Mouse (Mus musculus) megakaryocyte, embryonic 14.5 days (primary cell): ENCODE data around the gene Prkar2b.

ENCODE experiments used
- FLI1 ChIP-seq: IDR thresholded peaks from 2 replicates; pipeline ENCODE4 v1.6.1; 2012; ENCODE audit warnings: low read length, inconsistent platforms, mixed read lengths
- GATA1 ChIP-seq: IDR thresholded peaks from 3 replicates; pipeline ENCODE4 v1.6.1; 2012; ENCODE audit warnings: mixed read lengths, low read length, inconsistent platforms, borderline replicate concordance

DNA sequence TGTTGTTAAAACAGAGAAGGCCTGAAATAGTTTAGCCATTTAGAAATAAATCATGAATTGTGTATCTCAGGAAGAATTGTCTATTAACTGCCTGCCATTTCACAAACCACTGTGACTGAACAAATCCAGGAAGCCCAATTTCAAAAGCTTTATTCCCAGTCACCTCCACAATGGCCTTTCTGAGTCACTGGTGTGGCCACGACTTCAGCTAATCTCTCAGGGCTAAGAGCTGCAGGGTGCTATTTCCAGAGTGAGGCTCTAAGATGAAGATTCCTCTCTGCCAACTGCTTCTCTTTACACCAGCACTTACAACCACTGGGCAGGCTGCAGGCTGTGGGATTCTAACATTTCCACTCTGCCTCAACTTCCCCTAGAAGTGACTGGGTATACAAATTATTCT lies 92.0 kb downstream of the Prkar2b start:
- TF ChIP-seq FLI1 (no peak), GATA1 (no peak)
